Comparison of ENCODE assay signal across 7 mouse cellular contexts in the genomic region with DNA sequence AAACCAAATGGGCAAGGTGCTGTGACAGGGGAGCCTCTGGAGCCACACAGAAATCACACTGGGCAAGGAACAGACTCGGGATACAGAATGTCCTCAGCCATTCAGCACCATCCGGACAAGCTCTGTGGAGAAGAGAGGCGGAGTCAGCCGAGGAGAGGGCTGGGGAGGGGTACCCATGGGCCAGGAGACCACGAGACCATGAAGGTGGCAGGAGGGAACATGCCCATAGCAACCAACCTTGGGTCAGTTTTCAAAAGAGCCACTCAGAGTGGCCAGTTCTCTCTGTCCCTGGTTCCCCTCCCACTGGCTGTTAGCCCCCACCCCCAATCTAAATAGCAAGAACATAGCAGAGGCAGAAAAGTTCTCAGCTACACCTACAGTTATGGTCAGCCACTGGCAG. TPM values are rescaled to one million over a fixed set of nuclear protein-coding genes. Genes with fewer than 3 reads are reported as not detected.
DNase-seq lines count a peak whose midpoint lies in the region; ATAC-seq lines count a peak whose summit lies in the region.

No protein-coding gene starts in this region.

- H3K4me3 ChIP-seq in hindbrain, embryonic 10.5 days, result peak overlapping the region; percentile 74
- H3K4me3 ChIP-seq in hindbrain, embryonic 11.5 days (ENCODE audit: low read depth, low read length), result no peak overlapping the region
- H3K4me3 ChIP-seq in embryonic facial prominence, embryonic 13.5 days, result peak overlapping the region; percentile 84; the same call in 1 of the 2 replicates
- no peak overlapping the region for H3K4me3 ChIP-seq in limb, embryonic 15.5 days

- H3K9ac ChIP-seq in hindbrain, embryonic 11.5 days (ENCODE audit: low read depth, low read length), result no peak overlapping the region
- H3K9ac ChIP-seq in embryonic facial prominence, embryonic 13.5 days, result no peak overlapping the region
- 0 out of 2 replicates have a peak overlapping the region, but pooled peaks have one; percentile 20 for H3K9ac ChIP-seq in limb, embryonic 15.5 days

- no peak overlapping the region; the same call in 1 of the 2 replicates for H3K4me2 ChIP-seq in hindbrain, embryonic 11.5 days (replicated peaks; ENCODE audit: low read depth, low read length)
- peak overlapping the region; percentile 79 for H3K4me2 ChIP-seq in embryonic facial prominence, embryonic 13.5 days
- no peak overlapping the region for H3K4me2 ChIP-seq in limb, embryonic 15.5 days

- ATAC-seq in hindbrain, embryonic 11.5 days (ENCODE audit: low FRiP score), result no peak
- ATAC-seq in embryonic facial prominence, embryonic 13.5 days (ENCODE audit: insufficient number of reproducible peaks, insufficient read depth, low FRiP score, low TSS enrichment, low read depth), result no peak
- ATAC-seq in limb, embryonic 15.5 days (ENCODE audit: insufficient number of reproducible peaks, low FRiP score, low TSS enrichment, low read depth), result no peak

- intact Hi-C loops in left cerebral cortex, postnatal 36 days (cut with DNase I), result loop anchor here (5.0 kb wide), 2 partner anchors 34 to 56 kb away; a partner anchor contains a TSS

- H3K36me3 ChIP-seq in hindbrain, embryonic 10.5 days, result peaks cover 67% of the 10 kb centered on the region
- peaks cover 12% of the 10 kb centered on the region; the same call in 1 of the 2 replicates for H3K36me3 ChIP-seq in hindbrain, embryonic 11.5 days (ENCODE audit: control insufficient read depth, insufficient read depth, low read length)
- H3K36me3 ChIP-seq in embryonic facial prominence, embryonic 13.5 days, result peaks cover 59% of the 10 kb centered on the region
- peaks cover 59% of the 10 kb centered on the region for H3K36me3 ChIP-seq in limb, embryonic 15.5 days

- no peaks in the 10 kb centered on the region for H3K27me3 ChIP-seq in hindbrain, embryonic 10.5 days (ENCODE audit: insufficient read depth, poor library complexity, severe bottlenecking)
- no peaks in the 10 kb centered on the region for H3K27me3 ChIP-seq in hindbrain, embryonic 11.5 days (ENCODE audit: control insufficient read depth, insufficient read depth, low read length)
- H3K27me3 ChIP-seq in embryonic facial prominence, embryonic 13.5 days, result no peaks in the 10 kb centered on the region
- no peaks in the 10 kb centered on the region for H3K27me3 ChIP-seq in limb, embryonic 15.5 days

- 62% methylated on average over 5 of the region's 5 CpGs for WGBS in hindbrain, embryonic 10.5 days
- 59% methylated on average over 4 of the region's 5 CpGs for WGBS in hindbrain, embryonic 11.5 days
- WGBS in embryonic facial prominence, embryonic 13.5 days, result 51% methylated on average over 5 of the region's 5 CpGs
- WGBS in limb, embryonic 15.5 days, result 42% methylated on average over 5 of the region's 5 CpGs

- H3K27ac ChIP-seq in hindbrain, embryonic 10.5 days, result no peak overlapping the region
- H3K27ac ChIP-seq in hindbrain, embryonic 11.5 days (ENCODE audit: low read depth, low read length), result no peak overlapping the region
- H3K27ac ChIP-seq in embryonic facial prominence, embryonic 13.5 days, result no peak overlapping the region
- peak overlapping the region; percentile 100; the same call in 1 of the 2 replicates for H3K27ac ChIP-seq in limb, embryonic 15.5 days

- no peaks in the 10 kb centered on the region for H3K9me3 ChIP-seq in hindbrain, embryonic 10.5 days
- H3K9me3 ChIP-seq in hindbrain, embryonic 11.5 days (ENCODE audit: control insufficient read depth, low read length), result no peaks in the 10 kb centered on the region
- H3K9me3 ChIP-seq in embryonic facial prominence, embryonic 13.5 days, result no peaks in the 10 kb centered on the region
- no peaks in the 10 kb centered on the region for H3K9me3 ChIP-seq in limb, embryonic 15.5 days

- peaks cover 32% of the 10 kb centered on the region for H3K4me1 ChIP-seq in hindbrain, embryonic 10.5 days (replicated peaks)
- peaks cover 11% of the 10 kb centered on the region for H3K4me1 ChIP-seq in hindbrain, embryonic 11.5 days (replicated peaks; ENCODE audit: control insufficient read depth, insufficient read depth, low read length)
- H3K4me1 ChIP-seq in embryonic facial prominence, embryonic 13.5 days, result peaks cover 35% of the 10 kb centered on the region
- peaks cover 42% of the 10 kb centered on the region for H3K4me1 ChIP-seq in limb, embryonic 15.5 days

- DNase-seq in hindbrain, embryonic 10.5 days (ENCODE audit: low spot score), result no peak
- no peak for DNase-seq in hindbrain, embryonic 11.5 days (ENCODE audit: low spot score)
- DNase-seq in NIH3T3 (ENCODE audit: low read depth), result peak; percentile 24
- no peak for DNase-seq in natural killer cell, adult 2 months (ENCODE audit: low spot score in 2 of 2)
- no peak for DNase-seq in left cerebral cortex, postnatal 36 days (ENCODE audit: low spot score in 2 of 2)

RNA-seq across cellular contexts. Expression of a gene that starts 3.0 kb away (rescaled TPM):
- 866 and 958 TPM in 2 replicates for polyA plus RNA-seq in hindbrain, embryonic 10.5 days (2016; fragmentation: Nextera tagmentation; extraction: Ambion mirVana)
- 742 and 751 TPM in 2 replicates for polyA plus RNA-seq in hindbrain, embryonic 11.5 days (2014; fragmentation: Nextera tagmentation; extraction: Ambion mirVana)
- polyA plus RNA-seq in embryonic facial prominence, embryonic 13.5 days (2015; fragmentation: Nextera tagmentation; extraction: Ambion mirVana), result 961 and 1,001 TPM in 2 replicates
- polyA plus RNA-seq in limb, embryonic 15.5 days (2015; fragmentation: Nextera tagmentation; extraction: Ambion mirVana), result 1,269 and 1,341 TPM in 2 replicates
- 100 to 1,000 TPM; 547 to 629 TPM for total RNA-seq in left cerebral cortex, postnatal 36 days (2021)

RNA-seq across cellular contexts. Expression of a gene that starts 7.6 kb away (rescaled TPM):
- polyA plus RNA-seq in hindbrain, embryonic 10.5 days (2016; fragmentation: Nextera tagmentation; extraction: Ambion mirVana), result 2.8 TPM in 2 replicates
- polyA plus RNA-seq in hindbrain, embryonic 11.5 days (2014; fragmentation: Nextera tagmentation; extraction: Ambion mirVana), result 3.3 and 4.2 TPM in 2 replicates
- 2.8 and 4.0 TPM in 2 replicates for polyA plus RNA-seq in embryonic facial prominence, embryonic 13.5 days (2015; fragmentation: Nextera tagmentation; extraction: Ambion mirVana)
- polyA plus RNA-seq in limb, embryonic 15.5 days (2015; fragmentation: Nextera tagmentation; extraction: Ambion mirVana), result 4.7 and 7.4 TPM in 2 replicates
- 10 to 100 TPM; 26.3 to 27.0 TPM for total RNA-seq in left cerebral cortex, postnatal 36 days (2021)

RNA-seq across cellular contexts. Expression of a gene that starts 31.9 kb away (rescaled TPM):
- polyA plus RNA-seq in hindbrain, embryonic 10.5 days (2016; fragmentation: Nextera tagmentation; extraction: Ambion mirVana), result 72.2 and 106 TPM in 2 replicates
- 126 and 170 TPM in 2 replicates for polyA plus RNA-seq in hindbrain, embryonic 11.5 days (2014; fragmentation: Nextera tagmentation; extraction: Ambion mirVana)
- polyA plus RNA-seq in embryonic facial prominence, embryonic 13.5 days (2015; fragmentation: Nextera tagmentation; extraction: Ambion mirVana), result 111 and 119 TPM in 2 replicates
- 80.7 and 84.4 TPM in 2 replicates for polyA plus RNA-seq in limb, embryonic 15.5 days (2015; fragmentation: Nextera tagmentation; extraction: Ambion mirVana)
- 100 to 1,000 TPM; 238 to 245 TPM for total RNA-seq in left cerebral cortex, postnatal 36 days (2021)

RNA-seq across cellular contexts. Expression of a gene that starts 34.8 kb away (rescaled TPM):
- polyA plus RNA-seq in hindbrain, embryonic 10.5 days (2016; fragmentation: Nextera tagmentation; extraction: Ambion mirVana), result 20.2 and 22.0 TPM in 2 replicates
- 12.6 and 15.7 TPM in 2 replicates for polyA plus RNA-seq in hindbrain, embryonic 11.5 days (2014; fragmentation: Nextera tagmentation; extraction: Ambion mirVana)
- 21.4 and 23.1 TPM in 2 replicates for polyA plus RNA-seq in embryonic facial prominence, embryonic 13.5 days (2015; fragmentation: Nextera tagmentation; extraction: Ambion mirVana)
- 42.8 and 44.9 TPM in 2 replicates for polyA plus RNA-seq in limb, embryonic 15.5 days (2015; fragmentation: Nextera tagmentation; extraction: Ambion mirVana)
- 1 to 10 TPM; 8.5 to 9.0 TPM for total RNA-seq in left cerebral cortex, postnatal 36 days (2021)

RNA-seq across cellular contexts. Expression of a gene that starts 56.7 kb away (rescaled TPM):
- polyA plus RNA-seq in hindbrain, embryonic 10.5 days (2016; fragmentation: Nextera tagmentation; extraction: Ambion mirVana), result 16.9 and 19.9 TPM in 2 replicates
- 14.1 and 15.0 TPM in 2 replicates for polyA plus RNA-seq in hindbrain, embryonic 11.5 days (2014; fragmentation: Nextera tagmentation; extraction: Ambion mirVana)
- polyA plus RNA-seq in embryonic facial prominence, embryonic 13.5 days (2015; fragmentation: Nextera tagmentation; extraction: Ambion mirVana), result 13.5 and 15.5 TPM in 2 replicates
- polyA plus RNA-seq in limb, embryonic 15.5 days (2015; fragmentation: Nextera tagmentation; extraction: Ambion mirVana), result 13.2 and 15.4 TPM in 2 replicates
- 10 to 100 TPM; 14.2 to 15.0 TPM for total RNA-seq in left cerebral cortex, postnatal 36 days (2021)

Comparison
In these comparisons a context has a peak if more than half of its experiments do, and no peak if none do; other contexts are left out.
1. H3K4me3 ChIP-seq: peak in hindbrain, embryonic 10.5 days (single experiment) and embryonic facial prominence, embryonic 13.5 days (single experiment); none in hindbrain, embryonic 11.5 days (single experiment) and limb, embryonic 15.5 days (single experiment).